Mouse (Mus musculus) liver, adult 2 months (tissue): ENCODE measurements at regions not wholly inside any gene's neighbourhood (a gene's known extent, or its start where the extent isn't known, plus 50 kb on each side); places are given as distances from the start of the nearest gene placed in this dataset.

ENCODE experiments used
- CTCF ChIP-seq: fragments of 200-500 bp; IDR thresholded peaks from 2 replicates; pipeline ENCODE4 v1.5.1; 2011; ENCODE audit warnings: low read depth, low read length, control low read depth
- POLR2A ChIP-seq: fragments of 200-500 bp; IDR thresholded peaks from 2 replicates; pipeline ENCODE4 v1.6.1; 2011; ENCODE audit warnings: low read length, control low read depth; ENCODE audit not compliant: insufficient read depth; ENCODE audit errors: extremely low read depth

DNA sequence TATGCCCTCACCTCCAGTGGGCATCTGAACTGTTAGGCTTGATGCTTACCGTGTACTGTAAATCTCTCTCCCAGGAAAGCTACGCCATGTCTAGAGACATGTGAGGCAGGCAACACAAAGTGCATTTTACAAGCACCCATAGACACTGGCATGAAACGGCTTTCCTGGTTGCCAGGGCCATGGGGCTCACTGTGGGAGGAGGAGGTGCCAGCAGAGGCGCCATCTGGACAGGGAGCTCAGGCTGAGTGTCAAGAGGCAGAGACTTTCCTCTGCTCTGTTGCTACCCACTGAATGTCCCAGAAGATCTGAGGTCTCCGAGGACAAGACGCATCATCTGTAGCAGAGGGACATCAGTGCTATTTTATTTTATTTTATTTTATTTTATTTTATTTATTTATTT is 608.7 kb downstream of the Vrk1 start:
- TF ChIP-seq CTCF (no peak), POLR2A (no peak)
